Mouse (Mus musculus) liver, embryonic 14.5 days (tissue): ENCODE results near the gene Agbl1. TPM values are rescaled to one million over a fixed set of nuclear protein-coding genes. Genes with fewer than 3 reads are reported as not detected.

Experiments used
- ATAC-seq: fragments of 200-750 bp; cut with Nextera tagmentation; 2 replicates; pipeline ENCODE4 v1.8.0; 2017; ENCODE audit warnings: moderate number of reproducible peaks, mild to moderate bottlenecking, moderate library complexity; ENCODE audit not compliant: insufficient read depth
- DNase-seq, 3 experiments: peaks; one replicate each; pipeline ENCODE4 v3.0.0-alpha.2; 2012 to 2013; ENCODE audit warnings: low read depth in 3 of 3, low spot score in 3 of 3
- H3K27ac ChIP-seq: fragments of 300-500 bp; sonication (generic); 2 replicates; pipeline ENCODE4 v1.5.1; 2014; ENCODE audit warnings: moderate library complexity, mild to moderate bottlenecking, control low read depth, inconsistent platforms
- H3K27me3 ChIP-seq: fragments of 300-500 bp; sonication (generic); 2 replicates; pipeline ENCODE4 v1.6.1; 2014; ENCODE audit warnings: mild to moderate bottlenecking, low read length, moderate library complexity; ENCODE audit not compliant: control insufficient read depth, insufficient read depth
- H3K36me3 ChIP-seq: fragments of 300-500 bp; sonication (generic); replicated peaks from 2 replicates; pipeline ENCODE4 v1.6.1; 2014; ENCODE audit warnings: low read depth; ENCODE audit not compliant: control insufficient read depth, insufficient read depth
- H3K4me1 ChIP-seq, 2 experiments: fragments of 200-500 bp in 1 of 2; fragments of 300-500 bp in 1 of 2; sonication (generic) in 1 of 2; replicated peaks; 2 replicates each; pipeline ENCODE4 v1.6.1; 2012 to 2014; ENCODE audit warnings: antibody characterized with exemption in 1 of 2, inconsistent platforms in 1 of 2, low read length in 1 of 2; ENCODE audit not compliant: control insufficient read depth in 2 of 2, insufficient read depth in 2 of 2
- H3K4me2 ChIP-seq: fragments of 300-500 bp; sonication (generic); 2 replicates; pipeline ENCODE4 v1.6.1; 2014; ENCODE audit warnings: low read depth, mild to moderate bottlenecking, control low read depth, moderate library complexity
- H3K4me3 ChIP-seq, 2 experiments: fragments of 200-500 bp in 1 of 2; fragments of 300-500 bp in 1 of 2; sonication (generic) in 1 of 2; 2 replicates each; pipeline ENCODE4 v1.5.1; 2012 to 2014; ENCODE audit warnings: low read depth in 2 of 2, low read length in 2 of 2, mild to moderate bottlenecking in 2 of 2, control low read depth in 1 of 2, inconsistent platforms in 1 of 2, moderate library complexity in 1 of 2; ENCODE audit not compliant: insufficient read depth in 1 of 2
- H3K9ac ChIP-seq: fragments of 300-500 bp; sonication (generic); replicated peaks from 2 replicates; pipeline ENCODE4 v1.6.1; 2014; ENCODE audit warnings: mild to moderate bottlenecking, control low read depth, moderate library complexity
- H3K9me3 ChIP-seq: fragments of 300-500 bp; sonication (generic); 2 replicates; pipeline ENCODE4 v1.6.1; 2016; ENCODE audit warnings: low read length, mixed read lengths; ENCODE audit not compliant: control insufficient read depth
- CTCF ChIP-seq: IDR thresholded peaks from 2 replicates; pipeline ENCODE4 v1.5.1; 2016; ENCODE audit warnings: antibody characterized with exemption, low read depth, control low read depth
- EP300 ChIP-seq: IDR thresholded peaks from 2 replicates; pipeline ENCODE4 v1.6.1; 2016; ENCODE audit warnings: antibody characterized with exemption, low read depth
- WGBS: fragments of 180-500 bp; shearing (Covaris S2); extraction: QIAGEN DNeasy Blood & Tissue Kit; methylation state at CpG from one replicate; pipeline ENCODE4 v1.1.7; 2014; ENCODE audit not compliant: insufficient replicate concordance; 5-methylcytosine and 5-hydroxymethylcytosine counted together
- polyA plus RNA-seq, 2 experiments: library from polyadenylated mRNA; depleted of rRNA in 1 of 2; stranded (reverse) in 1 of 2; unstranded in 1 of 2; fragments of >200 nt; fragmentation: Nextera tagmentation in 1 of 2; extraction: Ambion mirVana in 1 of 2; gene quantifications; 2 replicates each; pipeline versions ENCODE4 v1.2.1 to v1.2.3; 2012 to 2014

Gene Agbl1
- polyA plus RNA-seq, 2 experiments, result not detected

DNA sequence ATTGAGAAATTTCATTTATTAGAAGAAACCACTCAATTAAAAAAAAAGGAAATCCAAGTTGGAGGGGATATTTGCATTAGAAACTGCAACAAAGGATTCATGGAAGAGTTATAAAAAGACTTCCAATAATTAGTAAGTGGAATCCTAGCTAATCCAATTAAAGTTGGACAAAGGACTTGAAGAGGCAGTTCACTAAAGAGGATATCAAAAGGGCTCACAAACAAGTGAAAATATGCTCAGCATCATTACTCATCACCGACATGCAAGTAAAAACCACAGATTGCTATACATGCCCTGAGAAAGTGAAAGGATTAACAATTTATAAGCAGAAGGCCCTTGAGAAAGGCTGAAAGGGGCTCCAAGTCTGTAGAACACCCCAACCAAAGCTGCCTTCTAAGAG is 935.2 kb downstream of the Agbl1 start:
- Histone ChIP-seq H3K9me3 (no peaks in the 10 kb centered on the region), H3K27ac (no peak overlapping the region), H3K27me3 (no peaks in the 10 kb centered on the region), H3K4me2 (no peak overlapping the region), H3K36me3 (no peaks in the 10 kb centered on the region), H3K9ac (no peak overlapping the region), H3K4me3 (no peak overlapping the region), H3K4me1 (no peaks in the 10 kb centered on the region)
- no peak for ATAC-seq
- no peak for TF ChIP-seq EP300
- no peak for TF ChIP-seq CTCF
- WGBS, result 50% methylated on average over 1 of the region's 1 CpGs
- DNase-seq, result no peak
